Comparison of ENCODE assay signal across 12 mouse cellular contexts in the genomic region with DNA sequence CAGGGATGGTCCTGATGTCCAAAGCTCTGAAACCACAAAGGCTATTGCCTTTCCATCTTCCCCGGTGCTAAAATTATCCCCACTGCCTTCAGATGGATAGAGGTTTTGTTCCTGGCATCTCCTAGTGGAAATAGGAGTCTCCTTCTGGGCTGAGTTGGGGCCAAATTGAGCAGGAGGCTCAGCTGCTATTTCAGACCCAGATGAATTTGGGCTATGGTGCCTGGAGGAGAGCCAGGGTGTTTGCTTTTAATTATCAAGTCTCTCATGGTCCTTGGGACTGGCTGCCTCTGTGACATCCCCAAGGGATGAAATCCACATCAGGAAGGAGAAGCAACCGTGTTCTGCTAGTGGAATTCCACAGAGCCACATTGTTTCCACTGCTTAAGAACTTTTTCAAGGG.
DNase-seq lines count a peak whose midpoint lies in the region.
"Had no signal": no experiment of that assay in that cellular context is flagged by ENCODE, and none has a peak within 500 bp of the region (broad histone marks: within the 10 kb centered on the region; RNA-seq: fewer than 3 reads in every experiment).

No protein-coding gene starts in this region.

- H3K36me3 ChIP-seq in heart, embryonic 10.5 days, result no peaks in the 10 kb centered on the region
- H3K36me3 ChIP-seq: heart, embryonic 13.5 days; limb, embryonic 12.5 days; midbrain, embryonic 15.5 days had no signal

- peaks cover 10% of the 10 kb centered on the region; the same call in 1 of the 2 replicates for H3K4me1 ChIP-seq in heart, embryonic 10.5 days
- H3K4me1 ChIP-seq: limb, embryonic 12.5 days; midbrain, embryonic 15.5 days had no signal

- no peaks in the 10 kb centered on the region for H3K9me3 ChIP-seq in heart, embryonic 10.5 days
- H3K9me3 ChIP-seq: heart, embryonic 13.5 days; limb, embryonic 12.5 days; midbrain, embryonic 15.5 days had no signal

- H3K27ac ChIP-seq in heart, embryonic 10.5 days, result no peak overlapping the region
- H3K27ac ChIP-seq: heart, embryonic 13.5 days; limb, embryonic 12.5 days; midbrain, embryonic 15.5 days had no signal

- WGBS in heart, embryonic 10.5 days, result 56% methylated on average over 2 of the region's 2 CpGs

- intact Hi-C loops in gastrocnemius, postnatal 36 days (cut with DNase I), result loop anchor here (5.0 kb wide), 1 partner anchor 409 kb away; no protein-coding TSS in a partner anchor

- DNase-seq in heart, adult 11 months, result peak; percentile 95
- no peak for DNase-seq in heart, embryonic 10.5 days (ENCODE audit: low spot score)
- peak; percentile 53 for DNase-seq in right cerebral cortex, postnatal 4 days
- no peak for DNase-seq in right cerebral cortex, postnatal 36 days (ENCODE audit: low spot score in 2 of 2)
- peak; percentile 29 to 66 for DNase-seq in gastrocnemius, postnatal 36 days
- DNase-seq in retina, postnatal 1 day, result no peak
- DNase-seq in spleen, postnatal 36 days (ENCODE audit: low spot score in 2 of 2), result no peak
- no peak for DNase-seq in thymus, postnatal 0 days (ENCODE audit: low spot score)
- DNase-seq: lung, postnatal 10 days had no signal

- H3K27me3 ChIP-seq in heart, embryonic 10.5 days (ENCODE audit: insufficient read depth, poor library complexity, severe bottlenecking), result no peaks in the 10 kb centered on the region
- H3K27me3 ChIP-seq: limb, embryonic 12.5 days; midbrain, embryonic 15.5 days had no signal

- no peak overlapping the region for H3K4me3 ChIP-seq in heart, embryonic 10.5 days
- H3K4me3 ChIP-seq: heart, embryonic 13.5 days; limb, embryonic 12.5 days; midbrain, embryonic 15.5 days had no signal

Comparison
In these comparisons a context has a peak if more than half of its experiments do, and no peak if none do; other contexts are left out.
1. DNase-seq: peak in heart, adult 11 months (single experiment), right cerebral cortex, postnatal 4 days (single experiment) and gastrocnemius, postnatal 36 days (2 of 2); none in heart, embryonic 10.5 days (single experiment), right cerebral cortex, postnatal 36 days (0 of 2), retina, postnatal 1 day (single experiment), spleen, postnatal 36 days (0 of 2) and thymus, postnatal 0 days (single experiment).